Mouse (Mus musculus): Measurements from ENCODE around the gene Sh3d21.
"Not testable (repeated sequence)": the region's sequence is repeated elsewhere in the genome, so short reads cannot be mapped to it uniquely, and the experiment has no call there.

Gene Sh3d21

GRCm38 (mm10) chr4:126168851-126169250 lies 5.6 kb upstream of the Sh3d21 start:
- DNase-seq (ENCODE audit: low read depth, low spot score) = no peak

- no peak for DNase-seq (ENCODE audit: low read depth, low spot score)
Observed at GRCm38 (mm10) chr4:126166084-126166483, 2.8 kb upstream of the Sh3d21 start.

- DNase-seq (ENCODE audit: low read depth, low spot score) = not testable (repeated sequence)
Observed at GRCm38 (mm10) chr4:126165092-126165491, 1.8 kb upstream of the Sh3d21 start.

- no peak for DNase-seq (ENCODE audit: low read depth, low spot score)
Observed at GRCm38 (mm10) chr4:126163685-126164084, 394 bp upstream of the Sh3d21 start.

- no peak for DNase-seq (ENCODE audit: low read depth, low spot score)
Observed at GRCm38 (mm10) chr4:126162544-126163066, 686 bp downstream of the Sh3d21 start.

GRCm38 (mm10) chr4:126161986-126162385 lies 1.3 kb downstream of the Sh3d21 start:
- DNase-seq (ENCODE audit: low read depth, low spot score) = no peak

GRCm38 (mm10) chr4:126161456-126161855 lies 1.8 kb downstream of the Sh3d21 start:
- no peak for DNase-seq (ENCODE audit: low read depth, low spot score)

GRCm38 (mm10) chr4:126160981-126161380 lies 2.3 kb downstream of the Sh3d21 start:
- no peak for DNase-seq (ENCODE audit: low read depth, low spot score)

GRCm38 (mm10) chr4:126159455-126159854 lies 3.8 kb downstream of the Sh3d21 start:
- DNase-seq (ENCODE audit: low read depth, low spot score) = no peak

GRCm38 (mm10) chr4:126157562-126157961 lies 5.7 kb downstream of the Sh3d21 start:
- no peak for DNase-seq (ENCODE audit: low read depth, low spot score)

GRCm38 (mm10) chr4:126156617-126157016 lies 6.7 kb downstream of the Sh3d21 start:
- peak; percentile 38 for DNase-seq (ENCODE audit: low read depth, low spot score)

- DNase-seq (ENCODE audit: low read depth, low spot score) = no peak
Observed at GRCm38 (mm10) chr4:126155869-126156268, 7.4 kb downstream of the Sh3d21 start.

- DNase-seq (ENCODE audit: low read depth, low spot score) = no peak
Observed at GRCm38 (mm10) chr4:126155183-126155582, 8.1 kb downstream of the Sh3d21 start.

- no peak for DNase-seq (ENCODE audit: low read depth, low spot score)
Observed at GRCm38 (mm10) chr4:126152864-126153263, 10.4 kb downstream of the Sh3d21 start.

GRCm38 (mm10) chr4:126151701-126152440 lies 11.4 kb downstream of the Sh3d21 start:
- no peak for DNase-seq (ENCODE audit: low read depth, low spot score)

- DNase-seq (ENCODE audit: low read depth, low spot score) = no peak
Observed at GRCm38 (mm10) chr4:126150949-126151320, 12.4 kb downstream of the Sh3d21 start.

- DNase-seq (ENCODE audit: low read depth, low spot score) = peak; percentile 100
Observed at GRCm38 (mm10) chr4:126150297-126150948, 12.9 kb downstream of the Sh3d21 start.

- DNase-seq (ENCODE audit: low read depth, low spot score) = no peak
Observed at GRCm38 (mm10) chr4:126149798-126150197, 13.5 kb downstream of the Sh3d21 start.

- DNase-seq (ENCODE audit: low read depth, low spot score) = peak; percentile 45
Observed at GRCm38 (mm10) chr4:126149041-126149676, 14.1 kb downstream of the Sh3d21 start.

- peak; percentile 70 for DNase-seq (ENCODE audit: low read depth, low spot score)
Observed at GRCm38 (mm10) chr4:126148161-126148961, 14.9 kb downstream of the Sh3d21 start.

- no peak for DNase-seq (ENCODE audit: low read depth, low spot score)
Observed at GRCm38 (mm10) chr4:126147533-126148160, 15.6 kb downstream of the Sh3d21 start, which contains the start of gene Eva1b. Eva1b (plus strand) TSS chr4:126147744.
